Mouse (Mus musculus): ENCODE data around the gene Mcoln3. TPM values are rescaled to one million over a fixed set of nuclear protein-coding genes. Genes with fewer than 3 reads are reported as not detected.
A peak's percentile ranks its signal among the peaks of the same experiment; 100 is the strongest.

Gene Mcoln3
- total and polyA plus RNA-seq, 3 experiments, result 5.2 to 11.3 (median 5.3) TPM

DNA sequence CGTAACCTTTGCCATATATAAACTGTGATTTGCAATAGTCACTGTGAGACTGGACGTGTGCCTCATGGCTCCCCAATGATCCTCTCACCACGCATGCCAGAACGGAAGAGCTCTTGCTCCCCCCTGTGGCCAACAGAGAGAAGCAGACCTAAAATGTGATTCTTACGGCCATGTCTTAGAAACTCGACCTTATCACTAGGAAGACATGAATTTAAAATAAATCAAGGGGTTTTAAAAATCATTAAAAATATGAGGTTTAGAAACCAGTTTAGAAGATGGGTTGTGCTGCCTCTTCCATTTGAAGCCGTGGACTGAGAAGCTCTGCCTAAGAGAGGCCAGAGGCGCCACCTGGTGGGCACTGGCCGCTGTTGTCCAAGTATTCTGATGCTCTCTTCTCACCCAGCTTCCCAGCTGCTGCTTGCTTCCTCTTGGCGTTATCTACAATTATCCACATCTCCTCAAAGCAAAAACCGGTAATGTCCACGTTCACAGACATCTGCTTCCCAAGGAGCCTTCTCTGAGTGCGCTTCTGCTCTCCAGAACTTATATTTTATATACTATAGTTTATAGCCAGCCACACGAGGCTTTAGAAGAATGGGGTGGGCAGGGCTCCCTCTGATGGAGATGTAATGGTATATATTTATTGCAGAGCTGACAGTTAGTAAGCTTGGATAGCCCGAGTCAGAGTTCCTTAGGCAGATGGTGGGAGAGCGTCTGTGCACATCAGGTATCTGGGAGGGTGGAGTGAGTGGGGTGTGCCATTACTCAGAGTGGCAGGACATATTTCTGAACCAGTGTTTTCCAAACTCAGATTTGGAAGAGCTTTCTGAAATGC lies 60.7 kb downstream of the Mcoln3 start:
- dilution Hi-C loops (cut with MboI; ENCODE audit: extremely low pct_ligation_motif_present, extremely low pct_unique_long_range_greater_than_20kb, low sequenced_read_pairs), result loop anchor here (25.0 kb wide), 1 partner anchor 109 kb away; no protein-coding TSS in a partner anchor

DNA sequence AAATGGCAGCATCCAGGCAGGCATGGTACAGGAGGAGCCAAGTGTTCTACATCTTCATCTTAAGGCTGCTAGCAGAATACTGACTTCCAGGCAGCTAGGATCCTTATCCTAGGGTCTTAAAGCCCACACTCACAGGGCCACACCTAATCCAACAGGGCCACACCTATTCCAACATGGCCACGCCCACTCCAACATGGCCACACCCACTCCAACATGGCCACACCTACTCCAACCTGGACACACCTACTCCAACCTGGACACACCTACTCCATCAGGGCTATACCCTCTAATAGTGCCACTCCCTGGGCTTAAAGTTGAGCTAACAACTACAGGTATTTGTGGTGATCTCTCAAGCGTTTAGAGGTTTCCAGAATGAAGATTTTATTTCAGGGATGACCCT lies 63.1 kb downstream of the Mcoln3 start:
- Histone ChIP-seq H3K9ac (ENCODE audit: insufficient read depth, low read depth) (no peak overlapping the region), H3K27ac (ENCODE audit: insufficient read depth, low read depth) (no peak overlapping the region), H3K79me2 (replicated peaks; ENCODE audit: control insufficient read depth, extremely low read depth, insufficient read depth, poor library complexity, severe bottlenecking) (no peaks in the 10 kb centered on the region), H3K27me3 (replicated peaks) (no peaks in the 10 kb centered on the region), H3K4me2 (ENCODE audit: insufficient read depth, low read depth, poor library complexity, severe bottlenecking) (no peak overlapping the region), H3K4me3 (replicated peaks in 1 of 3; ENCODE audit: low read depth in 2 of 3, low read length in 2 of 3, poor library complexity in 1 of 3) (no peak overlapping the region), H3K9me3 (replicated peaks; ENCODE audit: low read length) (no peaks in the 10 kb centered on the region), H3K36me3 (replicated peaks in 1 of 2; ENCODE audit: control insufficient read depth in 1 of 2, insufficient read depth in 1 of 2, low read length in 1 of 2) (peaks cover 76 to 94% of the 10 kb centered on the region in 2 experiments), H3K4me1 (ENCODE audit: control insufficient read depth in 1 of 2, insufficient read depth in 2 of 2) (peaks cover 5 to 14% of the 10 kb centered on the region in 2 experiments; a peak in 3 of 4 replicates)
- in situ Hi-C loops (cut with MboI; ENCODE audit: low pct_ligation_motif_present, low pct_unique_long_range_greater_than_20kb, low sequenced_read_pairs) (loop anchor here (5.0 to 25.0 kb wide), 5 partner anchors 97 to 757 kb away; partner anchors contain the start of gene 2410004B18Rik), dilution Hi-C loops (cut with MboI; ENCODE audit: extremely low pct_ligation_motif_present, extremely low pct_unique_long_range_greater_than_20kb, low sequenced_read_pairs) (loop anchor here (25.0 kb wide), 1 partner anchor 107 kb away; no protein-coding TSS in a partner anchor)
- peak; percentile 23; the same call in 1 of the 2 replicates for TF ChIP-seq POLR2A (IDR thresholded peaks at IDR 0.05; ENCODE audit: low read depth, low read length)
- TF ChIP-seq MAX (IDR thresholded peaks at IDR 0.05; ENCODE audit: low read length), result no peak
- TF ChIP-seq JUND (conservative IDR thresholded peaks at IDR 0.05; ENCODE audit: low read depth, low read length), result no peak
- peak; percentile 49 for DNase-seq (ENCODE audit: extremely low read depth)

More for the DNA sequence above, 60.7 kb downstream of the Mcoln3 start:
- peaks cover 5 to 18% of the 10 kb centered on the region in 2 experiments; a peak in 3 of 4 replicates for H3K4me1 ChIP-seq (ENCODE audit: control insufficient read depth in 1 of 2, insufficient read depth in 2 of 2)
- H3K27me3 ChIP-seq (replicated peaks), result no peaks in the 10 kb centered on the region
- H3K79me2 ChIP-seq (replicated peaks; ENCODE audit: control insufficient read depth, extremely low read depth, insufficient read depth, poor library complexity, severe bottlenecking), result no peaks in the 10 kb centered on the region
- peak overlapping the region; percentile 17; the same call in 1 of the 2 replicates for H3K4me2 ChIP-seq (ENCODE audit: insufficient read depth, low read depth, poor library complexity, severe bottlenecking)
- H3K9ac ChIP-seq (ENCODE audit: insufficient read depth, low read depth), result peak overlapping the region; percentile 6; the same call in 1 of the 2 replicates
- TF ChIP-seq CHD2 (IDR thresholded peaks at IDR 0.05; ENCODE audit: low read length) (peak; percentile 21; the same call in 1 of the 2 replicates), IRF4 (IDR thresholded peaks at IDR 0.05; ENCODE audit: low read depth, low read length) (peak; percentile 11; the same call in 1 of the 2 replicates), MEF2A (IDR thresholded peaks at IDR 0.05; ENCODE audit: borderline replicate concordance, low read depth, low read length) (peak; percentile 42; the same call in 1 of the 2 replicates), NRF1 (IDR thresholded peaks at IDR 0.05; ENCODE audit: low read depth, low read length) (peak; percentile 63), RCOR1 (conservative IDR thresholded peaks at IDR 0.05; ENCODE audit: low read depth, low read length) (peak; percentile 67; the same call in 1 of the 2 replicates), POLR2A (IDR thresholded peaks at IDR 0.05; ENCODE audit: low read depth, low read length) (peak; percentile 46; the same call in 1 of the 2 replicates), ZC3H11A (IDR thresholded peaks at IDR 0.05; ENCODE audit: low read depth, low read length) (peak; percentile 91), EP300 (IDR thresholded peaks at IDR 0.05; ENCODE audit: low read length) (peak; percentile 46; the same call in 1 of the 2 replicates), NELFE (IDR thresholded peaks at IDR 0.05; ENCODE audit: low read depth, low read length) (peak; percentile 54; the same call in 1 of the 2 replicates), RAD21 (IDR thresholded peaks at IDR 0.05; ENCODE audit: low read depth, low read length) (peak; percentile 79), TCF12 (IDR thresholded peaks at IDR 0.05; ENCODE audit: low read depth, low read length) (peak; percentile 45), ELF1 (IDR thresholded peaks at IDR 0.05; ENCODE audit: low read depth, low read length) (peak; percentile 64; the same call in 1 of the 2 replicates), MAZ (IDR thresholded peaks at IDR 0.05; ENCODE audit: low read depth, low read length) (peak; percentile 66; the same call in 1 of the 2 replicates), CTCF (conservative IDR thresholded peaks at IDR 0.05 in 1 of 2, IDR thresholded peaks at IDR 0.05 in 1 of 2; ENCODE audit: low read depth in 2 of 2, low read length in 2 of 2) (peak; percentile 95 to 97), UBTF (IDR thresholded peaks at IDR 0.05; ENCODE audit: low read depth, low read length) (no peak), E2F4 (IDR thresholded peaks at IDR 0.05; ENCODE audit: insufficient replicate concordance, low read depth, low read length) (no peak; the same call in 1 of the 2 replicates), MYC (IDR thresholded peaks at IDR 0.05; ENCODE audit: low read depth, low read length) (peak; percentile 97), BHLHE40 (IDR thresholded peaks at IDR 0.05; ENCODE audit: low read depth, low read length) (no peak), MXI1 (IDR thresholded peaks at IDR 0.05; ENCODE audit: low read depth, low read length) (no peak; the same call in 1 of the 2 replicates), MAX (IDR thresholded peaks at IDR 0.05; ENCODE audit: low read length) (peak; percentile 82), HCFC1 (IDR thresholded peaks at IDR 0.05; ENCODE audit: low read depth, low read length) (peak; percentile 54), SIN3A (IDR thresholded peaks at IDR 0.05; ENCODE audit: low read length) (peak; percentile 86), ETS1 (conservative IDR thresholded peaks at IDR 0.05; ENCODE audit: low read depth, low read length) (no peak), SMC3 (IDR thresholded peaks at IDR 0.05; ENCODE audit: low read depth, low read length) (peak; percentile 94), ZMIZ1 (IDR thresholded peaks at IDR 0.05; ENCODE audit: low read depth, low read length) (no peak)
- H3K9me3 ChIP-seq (replicated peaks; ENCODE audit: low read length), result no peaks in the 10 kb centered on the region
- peaks cover 75 to 94% of the 10 kb centered on the region in 2 experiments for H3K36me3 ChIP-seq (replicated peaks in 1 of 2; ENCODE audit: control insufficient read depth in 1 of 2, insufficient read depth in 1 of 2, low read length in 1 of 2)
- H3K4me3 ChIP-seq (replicated peaks in 1 of 3; ENCODE audit: low read depth in 2 of 3, low read length in 2 of 3, poor library complexity in 1 of 3), result no peak overlapping the region
- peak; percentile 96 for DNase-seq (ENCODE audit: extremely low read depth)
- in situ Hi-C loops (cut with MboI; ENCODE audit: low pct_ligation_motif_present, low pct_unique_long_range_greater_than_20kb, low sequenced_read_pairs), result loop anchor here (5.0 to 25.0 kb wide), 2 partner anchors 41 to 759 kb away; no protein-coding TSS in a partner anchor
- H3K27ac ChIP-seq (ENCODE audit: insufficient read depth, low read depth), result peak overlapping the region; percentile 41; the same call in 1 of the 2 replicates
